Mouse (Mus musculus) brain, adult 2 months (tissue): Measurements from ENCODE around the gene Scn2a.

Experiments used
- DNase-seq: peaks from one replicate; pipeline ENCODE4 v3.0.0; 2011; ENCODE audit warnings: low read depth, low spot score

Scn2a gene

DNA sequence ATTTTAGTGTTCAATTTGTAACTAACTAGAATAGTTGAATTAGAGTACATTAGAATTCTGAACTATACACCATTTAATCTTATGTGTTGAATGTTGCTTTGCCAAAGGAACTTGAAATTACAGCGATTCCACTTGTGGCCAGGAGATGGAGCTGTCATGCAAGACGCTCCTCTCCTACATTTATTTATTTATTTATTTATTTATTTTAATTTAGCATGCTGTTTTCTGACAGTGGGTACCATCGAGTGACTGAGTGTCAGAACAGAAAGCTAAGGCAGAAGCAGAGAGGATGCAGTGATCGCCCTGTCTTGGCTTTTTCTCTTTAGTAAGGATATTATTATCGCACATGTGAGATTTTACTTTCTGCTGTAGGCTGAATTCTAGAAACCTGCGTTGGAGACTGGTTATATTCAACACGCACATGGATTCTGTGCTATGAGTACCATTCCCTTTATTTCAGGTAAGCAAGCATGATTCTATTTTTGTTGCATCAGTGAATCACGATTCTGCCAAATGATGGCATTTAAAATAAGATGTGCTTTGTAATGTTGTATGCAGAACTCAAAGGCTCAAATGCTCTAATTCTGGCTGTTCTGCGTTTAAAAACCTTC lies at the start of gene Scn2a:
Scn2a (plus strand) TSS at position 216 of the 611 bp plus-strand sequence.
- peak; percentile 94 for DNase-seq

DNA sequence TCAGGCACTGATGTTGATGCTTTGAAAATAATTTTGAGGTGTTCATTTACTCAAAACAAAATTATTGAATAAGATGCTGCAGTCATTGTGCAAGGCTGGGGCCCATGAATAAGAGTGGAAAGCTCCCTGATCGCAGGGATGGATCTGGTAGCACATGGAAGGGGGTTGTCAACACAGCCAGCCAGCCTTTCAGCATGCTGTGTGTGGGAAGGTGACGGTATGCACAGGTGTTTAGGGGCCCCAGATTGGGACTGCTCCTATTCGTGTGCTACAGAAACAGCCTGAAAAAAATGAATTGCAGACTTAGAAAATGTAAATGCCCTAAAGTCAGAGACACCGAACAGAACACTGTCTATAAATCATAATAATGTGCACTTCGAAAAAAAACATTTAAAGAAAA lies 32.9 kb upstream of the Scn2a start:
- peak; percentile 79 for DNase-seq

DNA sequence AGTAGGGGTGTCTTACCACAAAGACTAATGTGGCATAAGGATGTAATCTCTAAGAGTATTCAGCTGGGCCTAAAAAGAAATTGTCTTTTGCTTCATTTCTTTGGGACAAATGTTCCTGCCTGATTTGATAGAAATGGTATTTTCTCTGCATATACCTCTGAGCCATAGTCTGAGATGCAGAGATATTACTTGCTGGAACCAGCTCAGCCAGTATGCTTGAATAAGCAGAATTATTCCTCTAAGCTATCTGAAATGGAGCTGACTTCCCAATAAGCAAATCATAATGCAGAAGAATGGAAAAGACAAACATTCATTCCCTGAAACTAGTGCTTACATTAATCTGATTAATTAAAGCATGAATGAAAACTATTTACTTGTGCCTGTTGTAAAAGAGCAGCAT lies 12.8 kb upstream of the Scn2a start:
- DNase-seq = no peak

DNA sequence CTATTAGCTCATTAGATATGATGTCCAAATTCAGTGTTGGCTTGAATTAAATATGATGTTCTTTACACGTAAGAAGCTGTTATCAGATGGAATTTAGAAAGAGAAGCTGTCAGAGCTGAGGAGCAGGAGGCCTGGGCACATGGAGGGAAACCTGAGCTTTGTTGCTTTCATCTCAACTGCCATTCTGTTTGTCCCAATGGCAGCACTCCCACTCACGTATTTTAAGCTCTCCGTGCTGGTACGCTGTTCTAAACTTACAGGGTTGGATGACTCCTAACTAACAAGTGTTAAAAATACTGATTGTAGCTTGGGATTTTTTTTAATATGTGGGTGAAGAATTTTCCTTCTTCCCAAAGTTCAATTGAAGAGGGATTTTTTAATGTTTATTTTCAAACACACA lies 8.7 kb upstream of the Scn2a start:
- DNase-seq = peak; percentile 63

DNA sequence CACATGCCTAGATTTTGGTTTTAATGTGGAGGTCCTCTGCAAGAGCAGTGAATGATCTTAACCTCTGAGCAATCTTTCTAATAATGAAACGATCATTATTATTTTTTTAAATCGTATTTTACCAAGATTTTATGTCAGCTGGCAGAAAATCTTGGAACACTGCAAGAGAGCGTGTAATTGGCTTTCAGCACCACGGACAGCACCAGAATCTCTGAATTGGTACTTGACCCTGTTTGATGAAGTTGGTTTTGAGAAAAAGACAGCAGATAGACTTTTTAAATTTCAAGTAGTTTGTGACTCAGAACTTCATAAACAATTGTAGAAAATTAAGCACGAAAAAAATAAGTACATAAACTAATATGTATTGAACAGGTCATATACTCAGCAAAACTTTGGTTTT lies 790 bp upstream of the Scn2a start:
- DNase-seq = no peak

DNA sequence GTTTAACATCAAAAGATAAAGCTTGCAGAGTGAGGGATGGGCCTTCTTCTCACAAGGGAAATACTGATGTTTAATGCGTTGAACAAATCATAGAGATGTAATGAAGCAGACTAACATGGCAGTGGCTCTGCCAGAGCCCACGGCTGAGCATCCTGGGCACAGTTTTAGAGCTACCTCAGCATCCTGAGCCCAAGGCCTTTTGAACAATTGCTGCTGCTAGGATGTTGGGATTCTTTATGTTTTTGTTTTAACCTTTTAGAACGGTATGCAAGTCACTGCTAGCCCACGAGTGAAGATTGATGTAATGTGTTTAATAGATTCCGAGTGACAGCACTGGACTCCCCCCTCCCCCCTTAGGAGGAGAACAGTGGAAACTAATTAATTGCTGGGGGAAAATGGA lies 683 bp downstream of the Scn2a start:
- peak; percentile 79 for DNase-seq

DNA sequence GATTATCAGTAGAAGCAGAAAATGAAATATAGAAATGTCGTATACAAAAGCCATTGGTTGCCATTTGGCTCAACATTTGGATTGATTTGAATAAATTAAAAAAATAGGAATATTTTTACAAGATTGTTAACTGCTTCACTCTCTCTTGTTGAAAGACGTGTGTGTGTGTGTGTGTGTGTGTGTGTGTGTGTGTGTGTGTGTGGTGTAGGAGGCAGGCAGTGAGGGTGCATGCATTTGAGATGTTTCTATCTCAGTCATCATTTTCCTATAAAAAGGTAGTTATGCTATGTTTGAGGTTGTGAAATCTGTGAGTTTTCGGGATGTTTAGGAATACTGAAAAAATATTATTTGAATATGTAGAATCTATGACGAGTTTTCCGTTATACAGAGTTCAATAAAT lies 1.3 kb downstream of the Scn2a start:
- peak; percentile 40 for DNase-seq

DNA sequence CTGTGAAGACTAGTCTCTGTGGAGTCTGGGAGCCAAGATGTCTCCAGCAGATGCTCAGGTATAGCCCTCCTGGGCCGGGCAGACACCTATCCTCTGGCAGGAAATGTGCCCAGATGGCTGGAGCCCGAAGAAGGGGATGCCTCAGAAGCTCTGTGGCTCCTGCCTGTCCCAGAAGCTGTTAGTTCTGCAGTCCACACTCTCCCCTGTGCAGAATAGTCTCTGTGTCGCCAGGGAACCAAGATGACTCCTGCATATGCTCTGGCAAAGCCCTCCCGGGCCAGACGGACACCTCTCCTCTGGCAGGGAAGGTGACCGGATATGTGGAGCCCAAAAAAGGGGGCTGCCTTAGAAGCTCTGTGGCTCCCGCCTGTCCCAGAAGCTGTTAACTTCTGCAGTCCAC lies 32.1 kb downstream of the Scn2a start:
- DNase-seq = peak; percentile 87

DNA sequence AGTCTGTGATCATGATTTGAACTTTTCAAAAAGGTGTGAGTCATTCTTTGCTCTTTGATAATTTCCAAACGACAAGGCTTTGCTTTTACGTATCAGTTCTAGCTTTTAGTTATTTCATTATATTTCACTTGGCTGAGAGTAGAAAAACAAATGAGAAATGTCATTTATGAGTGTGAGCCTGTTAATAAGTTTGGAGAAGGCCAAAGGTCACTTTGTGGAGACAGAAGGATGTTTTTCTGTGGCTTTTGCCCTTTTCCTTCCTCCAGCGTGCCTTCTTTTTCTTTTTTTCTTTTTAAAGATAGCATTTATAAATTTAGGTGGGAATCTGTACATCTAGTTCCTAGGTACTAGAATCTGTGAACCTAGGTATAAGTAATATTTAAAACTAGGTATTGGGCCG lies 36.5 kb downstream of the Scn2a start:
- no peak for DNase-seq

DNA sequence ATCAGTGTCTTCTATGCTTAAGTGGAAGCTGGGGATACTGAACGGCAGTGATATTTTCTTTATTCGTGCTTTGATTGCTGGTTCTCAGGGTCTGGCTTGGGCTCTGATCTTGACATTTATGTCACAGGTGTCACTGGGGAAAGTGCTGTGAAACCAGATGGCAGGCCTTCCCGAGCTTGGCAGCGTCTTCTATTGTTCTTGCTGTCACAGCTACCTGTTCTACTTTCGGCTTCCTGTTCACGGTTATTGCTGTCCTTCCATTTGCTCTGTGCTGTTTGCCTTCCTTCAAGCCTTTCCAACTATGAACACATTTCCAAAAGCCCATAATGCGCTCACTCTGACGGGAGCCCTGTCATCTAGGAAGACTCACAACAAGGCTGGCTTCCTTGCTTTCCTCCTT lies 37.9 kb downstream of the Scn2a start:
- peak; percentile 98 for DNase-seq

DNA sequence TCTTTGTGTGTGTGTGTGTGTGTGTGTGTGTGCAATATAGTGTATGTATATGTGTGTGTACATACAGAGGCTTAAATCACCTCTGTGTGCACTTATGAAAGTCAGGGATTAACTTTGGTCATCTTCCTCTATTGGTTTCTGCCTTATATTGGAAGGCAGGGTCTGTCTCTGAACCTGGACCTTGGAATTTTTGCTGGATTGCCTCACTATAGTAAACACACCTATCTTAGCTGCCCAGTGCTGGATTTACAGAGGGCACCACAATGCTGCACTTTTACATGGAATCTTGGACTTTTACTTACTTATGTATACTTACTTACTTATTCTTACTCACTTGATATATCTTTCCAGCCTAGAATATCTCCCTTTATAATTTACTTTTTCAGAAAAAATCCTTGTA lies 43.3 kb downstream of the Scn2a start:
- no peak for DNase-seq

DNA sequence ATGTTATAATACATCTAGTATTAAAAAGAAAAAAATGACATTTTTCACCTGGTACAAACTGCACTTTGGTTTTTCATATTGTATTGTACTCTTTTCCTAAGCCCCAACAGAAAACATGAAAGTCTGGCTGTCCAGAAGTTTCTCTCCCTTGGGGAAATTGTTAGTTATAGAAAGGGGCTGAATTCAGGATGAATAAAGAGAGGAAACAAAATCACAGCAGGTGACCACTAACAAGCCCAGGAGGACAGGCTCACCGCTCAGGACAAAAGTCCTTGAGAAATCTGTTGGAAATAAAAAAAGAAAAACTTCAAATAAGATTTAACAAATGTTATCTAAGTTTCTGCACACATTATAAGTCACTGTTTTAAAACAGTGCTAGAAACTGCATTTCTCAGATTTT lies 43.9 kb downstream of the Scn2a start:
- no peak for DNase-seq

DNA sequence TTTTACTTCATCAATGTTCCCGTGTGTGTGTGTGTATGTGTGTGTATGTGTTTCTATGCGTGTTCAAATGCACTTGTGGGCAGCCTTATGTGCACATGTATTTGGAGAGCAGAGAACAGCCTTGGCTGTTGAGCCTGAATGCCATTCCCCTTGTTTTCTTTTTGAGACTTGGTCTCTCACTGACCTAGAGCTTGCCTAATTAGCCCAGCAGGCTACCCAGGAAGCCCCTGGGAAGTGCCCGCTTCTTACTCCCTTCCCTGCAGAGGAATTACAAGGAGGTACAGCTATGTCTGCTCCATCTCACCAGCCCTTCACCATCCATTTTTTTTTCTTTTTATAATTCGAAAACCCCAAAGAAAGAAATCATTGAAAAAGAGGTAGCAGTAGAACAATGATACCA lies 44.6 kb downstream of the Scn2a start:
- DNase-seq = no peak

DNA sequence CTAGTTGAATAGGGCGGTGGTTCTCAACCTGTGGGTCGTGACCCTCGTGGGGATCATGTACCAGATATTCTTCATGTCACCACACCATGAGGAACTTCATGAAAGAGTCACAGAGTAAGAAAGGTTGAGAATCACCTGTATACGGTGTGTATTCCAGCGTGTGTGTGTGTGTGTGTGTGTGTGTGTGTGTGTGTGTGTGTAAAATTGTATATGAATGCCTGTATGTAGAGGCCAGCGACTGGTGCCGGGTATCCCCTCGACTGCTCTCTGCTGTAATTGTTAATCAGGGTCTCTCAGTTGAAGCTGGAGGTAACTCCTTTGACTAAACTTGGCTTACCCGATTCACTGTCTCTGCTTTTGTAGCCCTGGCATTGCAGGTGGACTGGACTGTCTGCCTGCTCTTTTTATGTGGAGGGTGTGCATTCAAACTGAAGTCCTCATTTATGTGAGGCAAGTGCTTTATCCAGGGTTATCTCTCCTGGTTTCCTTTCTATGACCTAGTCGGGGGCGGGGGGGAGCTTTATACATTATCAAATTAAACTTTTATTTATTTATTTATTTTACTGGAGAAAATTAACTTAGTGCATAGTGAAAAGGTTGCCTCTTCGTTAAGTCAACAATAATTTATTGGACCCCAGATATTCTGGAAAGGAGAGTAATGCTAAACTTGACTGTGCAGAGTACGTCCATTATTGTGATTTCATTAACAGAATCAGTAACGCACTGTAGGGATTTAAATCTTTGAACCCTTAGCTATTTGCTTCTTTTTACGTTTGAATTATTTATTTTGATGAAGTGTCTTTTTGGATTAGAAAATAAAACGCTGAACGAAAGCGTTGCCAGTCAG lies 47.2 kb downstream of the Scn2a start:
- DNase-seq = no peak

DNA sequence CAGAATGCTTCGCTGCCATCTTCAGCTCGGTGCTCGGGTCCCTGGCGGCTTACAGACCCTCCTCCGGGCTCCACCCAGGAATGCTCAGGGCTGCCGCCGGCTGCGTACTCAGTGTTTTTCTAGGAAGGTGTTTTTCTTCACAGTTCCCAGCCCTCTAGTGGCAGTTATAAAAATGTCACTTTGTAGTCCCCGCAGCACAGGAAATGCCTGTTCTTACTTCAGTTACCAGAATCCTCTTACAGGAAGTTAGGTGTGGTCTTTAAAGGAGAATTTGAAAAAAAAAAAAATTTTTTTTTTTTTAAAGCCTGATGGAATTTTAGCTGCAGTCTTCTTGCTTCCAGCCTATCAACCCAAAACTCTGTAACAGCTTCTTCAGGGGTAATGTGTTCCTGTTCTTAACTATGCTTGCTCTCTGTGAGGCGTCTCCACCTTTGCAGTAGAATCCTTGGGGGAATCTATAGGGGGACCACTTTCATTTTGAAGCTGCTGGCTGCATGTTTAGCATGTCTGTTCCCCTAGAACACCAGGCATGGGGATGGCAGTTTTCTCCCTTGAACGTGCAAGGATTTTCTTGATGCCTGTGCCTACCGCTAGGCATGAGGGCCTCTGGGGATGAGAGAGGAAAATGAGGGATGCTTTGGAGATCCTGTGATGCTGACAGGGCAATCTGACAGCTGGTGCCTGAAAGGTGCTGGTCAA lies 48.0 kb downstream of the Scn2a start:
- DNase-seq = peak; percentile 98

DNA sequence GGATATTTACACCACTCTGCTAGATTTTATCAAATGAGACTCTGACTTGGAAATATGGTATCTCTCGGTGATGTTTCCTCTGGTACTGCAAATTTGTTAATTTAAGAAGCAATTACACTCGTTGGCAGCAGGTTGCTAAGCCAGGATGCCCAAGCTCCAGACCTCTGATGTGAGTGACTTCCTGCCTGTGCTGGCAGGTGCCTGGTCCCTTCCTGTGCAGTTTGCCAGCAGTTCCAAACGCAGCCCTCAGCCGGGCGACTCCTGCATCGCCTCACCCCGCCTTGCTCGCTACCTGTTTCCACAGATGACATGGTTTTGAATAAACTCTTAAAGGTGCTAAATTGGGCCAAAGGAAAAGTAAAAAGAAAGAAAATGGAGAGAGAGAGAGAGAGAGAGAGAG lies 49.0 kb downstream of the Scn2a start:
- peak; percentile 95 for DNase-seq

DNA sequence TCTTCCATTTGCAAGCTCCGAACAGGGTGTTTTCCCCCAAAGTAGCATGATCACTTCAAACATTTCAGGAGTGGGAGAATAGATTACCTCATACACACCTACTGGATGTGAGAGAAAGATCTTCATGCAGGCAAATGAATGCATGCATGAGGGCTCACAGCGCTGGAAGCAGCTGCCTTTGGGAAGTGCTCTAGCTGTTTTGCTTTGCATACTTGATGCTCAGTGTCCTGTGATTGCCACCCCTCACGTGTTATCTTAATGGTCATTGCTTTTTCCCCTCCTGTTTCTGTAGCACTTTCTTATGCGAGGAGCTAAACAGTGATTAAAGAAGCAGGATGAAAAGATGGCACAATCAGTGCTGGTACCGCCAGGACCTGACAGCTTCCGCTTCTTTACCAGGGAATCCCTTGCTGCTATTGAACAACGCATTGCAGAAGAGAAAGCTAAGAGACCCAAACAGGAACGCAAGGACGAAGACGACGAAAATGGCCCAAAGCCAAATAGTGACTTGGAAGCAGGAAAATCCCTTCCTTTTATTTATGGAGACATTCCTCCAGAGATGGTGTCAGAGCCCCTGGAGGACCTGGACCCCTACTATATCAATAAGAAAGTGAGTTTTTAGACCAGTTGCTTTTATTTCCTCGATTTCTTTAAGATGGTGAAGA lies 49.7 kb downstream of the Scn2a start:
- peak; percentile 71 for DNase-seq

DNA sequence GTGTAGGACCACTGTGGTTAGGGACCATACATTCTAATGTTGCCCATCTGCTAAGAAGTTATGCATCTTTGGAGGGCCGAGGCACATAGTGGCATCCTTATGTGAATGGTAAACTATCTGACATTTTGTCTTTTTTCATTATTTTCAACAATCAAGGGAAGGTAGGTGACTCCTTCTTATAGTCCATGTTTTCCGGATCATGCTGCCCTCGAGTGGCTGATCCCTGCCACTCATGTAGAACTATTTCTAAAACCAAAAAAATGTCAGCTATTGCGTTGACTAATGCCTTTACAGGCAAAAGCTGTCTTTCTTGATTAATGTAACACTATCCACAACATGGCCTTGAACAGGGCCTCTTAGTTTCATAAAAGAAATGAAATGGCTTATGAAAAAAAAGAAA lies 59.0 kb downstream of the Scn2a start:
- DNase-seq = no peak

DNA sequence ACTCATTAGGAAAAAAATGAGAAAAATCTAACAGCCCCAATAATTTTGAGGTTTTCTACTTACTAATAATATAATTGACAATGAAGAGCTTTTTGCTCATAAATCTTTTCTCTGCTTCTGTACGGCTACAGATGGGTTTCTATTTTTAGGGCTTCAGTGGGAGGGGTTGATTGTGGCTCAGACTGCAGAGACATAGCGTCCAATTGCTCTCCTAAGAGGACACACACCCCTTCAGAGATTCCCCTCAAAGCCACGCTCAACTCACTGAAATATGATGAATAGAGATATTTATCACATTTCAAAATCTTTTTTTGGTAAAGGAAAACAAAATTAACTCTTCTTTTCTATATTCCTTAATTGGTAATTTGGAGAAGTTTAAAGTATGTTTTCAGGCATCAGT lies 64.6 kb downstream of the Scn2a start:
- DNase-seq = peak; percentile 92

DNA sequence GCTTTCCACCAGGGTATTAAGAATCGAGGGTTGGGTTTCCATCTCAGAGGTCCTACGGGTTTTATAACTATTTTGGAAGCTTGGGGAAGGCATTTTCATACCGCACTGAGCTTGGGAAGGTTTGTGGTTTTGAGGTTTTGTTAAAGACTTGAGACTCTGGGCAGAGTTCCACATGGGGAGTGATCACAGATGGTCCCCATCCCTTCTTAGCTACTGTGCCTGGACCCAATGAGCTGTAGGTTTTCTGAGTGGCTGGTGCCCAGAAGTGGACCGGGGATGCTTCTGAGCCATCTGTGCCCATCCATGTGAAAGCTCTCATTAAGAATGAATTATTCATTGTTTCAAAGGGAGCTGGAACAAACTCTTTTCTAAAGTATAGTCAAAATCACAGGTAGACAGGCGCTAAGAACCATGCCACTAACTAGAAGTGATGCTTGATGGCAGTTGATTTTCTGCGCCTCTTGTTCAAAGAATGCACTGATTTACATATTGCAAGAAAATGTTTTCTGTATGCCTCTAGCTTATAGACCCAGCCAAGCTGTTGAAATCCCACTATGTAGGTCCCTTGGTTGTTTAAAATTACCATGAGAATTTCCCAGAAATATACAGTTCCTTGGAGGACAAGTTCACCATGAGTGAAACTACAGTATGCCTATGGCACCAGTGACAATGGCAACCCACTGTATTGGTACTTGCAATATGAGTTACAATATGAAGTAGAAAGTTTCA lies 70.0 kb downstream of the Scn2a start:
- DNase-seq = peak; percentile 99

DNA sequence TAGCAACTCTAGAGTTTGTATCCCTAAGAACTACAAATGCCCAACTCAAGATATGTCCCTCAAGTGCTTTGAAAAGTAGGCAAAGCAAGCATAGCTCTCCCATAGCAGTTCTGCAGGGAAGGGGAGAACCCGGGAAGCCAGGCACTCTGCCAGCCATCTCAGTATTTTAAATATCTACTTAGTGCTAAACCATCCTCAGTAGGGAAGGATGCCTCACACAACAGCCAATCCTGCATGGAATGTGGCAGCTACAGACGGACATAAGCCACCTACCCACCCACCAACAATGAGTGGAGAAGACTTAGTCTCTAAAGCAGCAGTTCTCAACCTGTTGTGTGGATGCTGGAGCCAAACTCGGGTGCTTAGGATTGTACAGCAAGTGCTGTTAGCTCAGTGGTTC lies 73.9 kb downstream of the Scn2a start:
- peak; percentile 56 for DNase-seq

DNA sequence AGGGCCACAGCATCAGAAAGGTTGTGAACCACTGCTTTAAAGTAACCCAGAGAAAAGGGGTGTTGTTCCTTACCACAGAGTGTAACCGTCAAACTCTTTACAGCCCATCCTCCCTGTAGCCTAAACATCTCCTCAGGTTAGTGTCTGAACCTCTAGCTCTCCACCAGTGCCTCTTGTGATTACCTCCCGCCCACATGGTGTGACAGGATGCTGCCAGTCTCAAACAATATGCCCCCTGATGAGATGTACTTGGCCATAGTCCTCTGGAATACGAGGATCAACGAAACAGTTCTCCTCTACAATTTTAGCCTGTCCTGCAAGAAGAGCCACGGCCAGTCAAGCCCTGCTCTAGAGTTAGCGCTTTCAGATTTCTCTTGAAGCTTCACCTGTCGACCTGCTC lies 74.5 kb downstream of the Scn2a start:
- peak; percentile 94 for DNase-seq
